Mouse (Mus musculus): Measurements from ENCODE around the gene Naxe. TPM values are rescaled to one million over a fixed set of nuclear protein-coding genes. Genes with fewer than 3 reads are reported as not detected.

Gene Naxe
- polyA plus RNA-seq, 1 experiment: 1.2 TPM

- H3K27me3 ChIP-seq (ENCODE audit: control insufficient read depth): peaks cover 17% of the 10 kb centered on the region
- no peak for TF ChIP-seq GATA1 (IDR thresholded peaks at IDR 0.05; ENCODE audit: low read length)
- TF ChIP-seq TAL1 (IDR thresholded peaks at IDR 0.05; ENCODE audit: low read length): no peak
Observed at GRCm38 (mm10) chr3:88074351-88074750, 16.1 kb upstream of the Naxe start.

GRCm38 (mm10) chr3:88073631-88074030 lies 15.3 kb upstream of the Naxe start:
- H3K4me1 ChIP-seq (ENCODE audit: control insufficient read depth): no peaks in the 10 kb centered on the region
- H3K9me3 ChIP-seq (ENCODE audit: control insufficient read depth, low read length): no peaks in the 10 kb centered on the region
- H3K4me3 ChIP-seq (replicated peaks): no peak overlapping the region
- peaks cover 12% of the 10 kb centered on the region for H3K27me3 ChIP-seq (ENCODE audit: control insufficient read depth)
- no peaks in the 10 kb centered on the region for H3K36me3 ChIP-seq (ENCODE audit: control insufficient read depth)
- TF ChIP-seq GATA1 (IDR thresholded peaks at IDR 0.05; ENCODE audit: low read length) (no peak), TAL1 (IDR thresholded peaks at IDR 0.05; ENCODE audit: low read length) (no peak)

More at GRCm38 (mm10) chr3:88074351-88074750, 16.1 kb upstream of the Naxe start:
- no peaks in the 10 kb centered on the region for H3K9me3 ChIP-seq (ENCODE audit: control insufficient read depth, low read length)
- H3K36me3 ChIP-seq (ENCODE audit: control insufficient read depth): no peaks in the 10 kb centered on the region
- H3K4me3 ChIP-seq (replicated peaks): no peak overlapping the region
- no peaks in the 10 kb centered on the region for H3K4me1 ChIP-seq (ENCODE audit: control insufficient read depth)

- Histone ChIP-seq H3K27me3 (ENCODE audit: control insufficient read depth) (peaks cover 3% of the 10 kb centered on the region), H3K4me1 (ENCODE audit: control insufficient read depth) (no peaks in the 10 kb centered on the region), H3K4me3 (replicated peaks) (no peak overlapping the region), H3K36me3 (ENCODE audit: control insufficient read depth) (no peaks in the 10 kb centered on the region), H3K9me3 (ENCODE audit: control insufficient read depth, low read length) (no peaks in the 10 kb centered on the region)
- TF ChIP-seq TAL1 (IDR thresholded peaks at IDR 0.05; ENCODE audit: low read length) (no peak), GATA1 (IDR thresholded peaks at IDR 0.05; ENCODE audit: low read length) (no peak)
Observed at GRCm38 (mm10) chr3:88071783-88072182, 13.5 kb upstream of the Naxe start.

GRCm38 (mm10) chr3:88068386-88068785 lies 10.1 kb upstream of the Naxe start:
- Histone ChIP-seq H3K9me3 (ENCODE audit: control insufficient read depth, low read length) (no peaks in the 10 kb centered on the region), H3K36me3 (ENCODE audit: control insufficient read depth) (no peaks in the 10 kb centered on the region), H3K4me3 (replicated peaks) (no peak overlapping the region), H3K4me1 (ENCODE audit: control insufficient read depth) (no peaks in the 10 kb centered on the region), H3K27me3 (ENCODE audit: control insufficient read depth) (no peaks in the 10 kb centered on the region; the same call in 1 of the 2 replicates)
- TF ChIP-seq TAL1 (IDR thresholded peaks at IDR 0.05; ENCODE audit: low read length) (no peak), GATA1 (IDR thresholded peaks at IDR 0.05; ENCODE audit: low read length) (no peak)

GRCm38 (mm10) chr3:88057030-88057429 lies 1.3 kb downstream of the Naxe start:
- H3K4me1 ChIP-seq (ENCODE audit: control insufficient read depth): peaks cover 22% of the 10 kb centered on the region
- TF ChIP-seq GATA1 (IDR thresholded peaks at IDR 0.05; ENCODE audit: low read length): no peak
- no peak for TF ChIP-seq TAL1 (IDR thresholded peaks at IDR 0.05; ENCODE audit: low read length)
- H3K4me3 ChIP-seq (replicated peaks): peak overlapping the region; percentile 0
- H3K27me3 ChIP-seq (ENCODE audit: control insufficient read depth): no peaks in the 10 kb centered on the region
- H3K9me3 ChIP-seq (ENCODE audit: control insufficient read depth, low read length): no peaks in the 10 kb centered on the region
- peaks cover 43% of the 10 kb centered on the region for H3K36me3 ChIP-seq (ENCODE audit: control insufficient read depth)

GRCm38 (mm10) chr3:88049532-88049931 lies 8.8 kb downstream of the Naxe start:
- Histone ChIP-seq H3K4me3 (replicated peaks) (no peak overlapping the region), H3K4me1 (ENCODE audit: control insufficient read depth) (peaks cover 2% of the 10 kb centered on the region; the same call in 1 of the 2 replicates), H3K27me3 (ENCODE audit: control insufficient read depth) (no peaks in the 10 kb centered on the region), H3K9me3 (ENCODE audit: control insufficient read depth, low read length) (no peaks in the 10 kb centered on the region), H3K36me3 (ENCODE audit: control insufficient read depth) (peaks cover 45% of the 10 kb centered on the region)
- TF ChIP-seq TAL1 (IDR thresholded peaks at IDR 0.05; ENCODE audit: low read length) (no peak), GATA1 (IDR thresholded peaks at IDR 0.05; ENCODE audit: low read length) (no peak)

- H3K4me1 ChIP-seq (ENCODE audit: control insufficient read depth): peaks cover 17% of the 10 kb centered on the region
- H3K27me3 ChIP-seq (ENCODE audit: control insufficient read depth): peaks cover 21% of the 10 kb centered on the region
- no peak for TF ChIP-seq GATA1 (IDR thresholded peaks at IDR 0.05; ENCODE audit: low read length)
- TF ChIP-seq TAL1 (IDR thresholded peaks at IDR 0.05; ENCODE audit: low read length): no peak
- no peaks in the 10 kb centered on the region for H3K9me3 ChIP-seq (ENCODE audit: control insufficient read depth, low read length)
- H3K36me3 ChIP-seq (ENCODE audit: control insufficient read depth): peaks cover 5% of the 10 kb centered on the region
- H3K4me3 ChIP-seq (replicated peaks): peak within 1 kb of the TSS; percentile 84
Observed at GRCm38 (mm10) chr3:88042661-88043421, 15.5 kb downstream of the Naxe start, which contains the start of gene Gpatch4. Gene Gpatch4, plus strand, starts transcription at chr3:88043108.

- H3K27me3 ChIP-seq (ENCODE audit: control insufficient read depth): peaks cover 33% of the 10 kb centered on the region
- no peaks in the 10 kb centered on the region for H3K36me3 ChIP-seq (ENCODE audit: control insufficient read depth)
- no peak overlapping the region for H3K4me3 ChIP-seq (replicated peaks)
- no peaks in the 10 kb centered on the region for H3K4me1 ChIP-seq (ENCODE audit: control insufficient read depth)
- H3K9me3 ChIP-seq (ENCODE audit: control insufficient read depth, low read length): no peaks in the 10 kb centered on the region
- TF ChIP-seq TAL1 (IDR thresholded peaks at IDR 0.05; ENCODE audit: low read length) (no peak), GATA1 (IDR thresholded peaks at IDR 0.05; ENCODE audit: low read length) (no peak)
Observed at GRCm38 (mm10) chr3:88035561-88036293, 22.6 kb downstream of the Naxe start.

GRCm38 (mm10) chr3:88033506-88033905 lies 24.8 kb downstream of the Naxe start:
- Histone ChIP-seq H3K36me3 (ENCODE audit: control insufficient read depth) (no peaks in the 10 kb centered on the region), H3K4me3 (replicated peaks) (no peak overlapping the region), H3K27me3 (ENCODE audit: control insufficient read depth) (peaks cover 31% of the 10 kb centered on the region), H3K9me3 (ENCODE audit: control insufficient read depth, low read length) (peaks cover under 1% of the 10 kb centered on the region; the same call in 1 of the 2 replicates), H3K4me1 (ENCODE audit: control insufficient read depth) (no peaks in the 10 kb centered on the region)
- TF ChIP-seq GATA1 (IDR thresholded peaks at IDR 0.05; ENCODE audit: low read length) (no peak), TAL1 (IDR thresholded peaks at IDR 0.05; ENCODE audit: low read length) (no peak)

Data from erythroblast, embryonic 14.5 days (primary cell).